Comparison of ENCODE assay signal across 31 mouse cellular contexts in genomic region chr17:21055111-21055510, GRCm38 (mm10). TPM values are rescaled to one million over a fixed set of nuclear protein-coding genes. Genes with fewer than 3 reads are reported as not detected.
"Had no signal": no experiment of that assay in that cellular context is flagged by ENCODE, and none has a peak within 500 bp of the region (broad histone marks: within the 10 kb centered on the region; RNA-seq: fewer than 3 reads in every experiment).

No protein-coding gene starts in this region.

RNA-seq across cellular contexts. Expression of gene Vmn1r233, which starts 58.8 kb away (rescaled TPM):
- total RNA-seq: common myeloid progenitor, adult 5-6 weeks; forebrain, postnatal 0 days; gastrocnemius, adult 18-20 months; gastrocnemius, adult 2 months; gastrocnemius, adult 8-10 months; gastrocnemius, postnatal 10 days; gastrocnemius, postnatal 14 days; gastrocnemius, postnatal 25 days; gastrocnemius, postnatal 36 days; gastrocnemius, postnatal 4 days; granulocyte monocyte progenitor cell, adult 5-6 weeks; heart, adult 18-20 months; heart, adult 2 months; heart, adult 8-10 months had no signal
- polyA plus RNA-seq: cortical plate, adult 2 months; embryonic facial prominence, embryonic 10.5 days; embryonic facial prominence, embryonic 11.5 days; embryonic facial prominence, embryonic 12.5 days; embryonic facial prominence, embryonic 13.5 days; embryonic facial prominence, embryonic 14.5 days; embryonic facial prominence, embryonic 15.5 days; erythroblast, embryonic 14.5 days; forebrain, embryonic 10.5 days; forebrain, embryonic 11.5 days; forebrain, embryonic 12.5 days; forebrain, embryonic 13.5 days; forebrain, embryonic 14.5 days; forebrain, embryonic 15.5 days; forebrain, embryonic 16.5 days; forebrain, postnatal 0 days; frontal cortex, adult 2 months; gonadal fat pad, adult 2 months; heart, adult 2 months had no signal
